Mouse (Mus musculus): ENCODE results near the gene Dnajc13. TPM values are rescaled to one million over a fixed set of nuclear protein-coding genes. Genes with fewer than 3 reads are reported as not detected.

Dnajc13 gene
- polyA plus RNA-seq, 1 experiment from 2014 or later = 32.0 TPM

DNA sequence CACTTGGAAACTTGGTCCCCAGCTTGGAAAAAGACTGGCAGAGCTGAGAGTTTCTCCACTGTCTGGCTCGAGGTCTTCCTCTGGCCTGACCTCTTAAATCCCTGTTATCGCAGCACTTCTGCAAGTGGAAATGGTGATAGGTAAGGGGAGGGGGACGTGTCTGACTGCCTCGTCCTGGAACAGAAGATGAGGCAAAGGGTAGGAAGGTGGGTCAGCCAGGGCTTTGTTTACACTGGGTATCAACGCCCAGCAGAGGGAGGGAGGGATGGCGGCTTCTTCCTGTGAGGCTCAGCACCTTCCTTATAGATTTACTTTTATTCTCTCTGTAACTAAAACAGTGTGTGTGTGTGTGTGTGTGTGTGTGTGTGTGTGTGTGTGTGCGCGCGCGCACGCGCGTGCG, 119.9 kb downstream of the Dnajc13 start:
- WGBS = 86% methylated on average over 14 of the region's 14 CpGs

DNA sequence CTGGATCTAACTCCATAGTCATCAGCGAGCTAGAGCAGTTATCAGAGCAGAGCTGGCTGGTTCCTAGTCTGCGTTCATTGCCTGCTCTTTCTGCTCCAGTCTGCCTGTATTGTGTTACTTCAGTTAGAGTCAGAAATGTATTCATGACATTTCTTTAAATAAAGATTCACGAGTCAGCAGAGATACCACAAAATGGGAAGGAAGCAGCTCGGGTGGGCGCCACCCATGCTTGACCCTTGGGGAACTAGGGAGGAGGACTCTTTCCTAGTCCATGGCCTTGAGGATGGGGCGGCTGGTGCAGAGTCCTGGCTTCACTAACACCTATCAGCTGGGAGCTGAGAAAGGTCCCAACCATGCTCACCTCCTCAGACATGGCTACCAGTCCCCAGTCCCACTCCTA, 122.4 kb downstream of the Dnajc13 start:
- H3K9ac ChIP-seq (replicated peaks; ENCODE audit: low read length) = no peak overlapping the region
- no peak overlapping the region for H3K4me3 ChIP-seq (replicated peaks; ENCODE audit: low read depth, low read length)
- no peaks in the 10 kb centered on the region for H3K4me1 ChIP-seq (ENCODE audit: control insufficient read depth, insufficient read depth, low read length)
- DNase-seq (no peak), ATAC-seq (ENCODE audit: low FRiP score, low TSS enrichment) (no peak)
- H3K27me3 ChIP-seq (ENCODE audit: control insufficient read depth, insufficient read depth, low read length) = no peaks in the 10 kb centered on the region
- H3K27ac ChIP-seq (replicated peaks; ENCODE audit: low read depth, low read length) = no peak overlapping the region
- H3K36me3 ChIP-seq (ENCODE audit: control insufficient read depth, insufficient read depth, low read length) = no peaks in the 10 kb centered on the region
- H3K4me2 ChIP-seq (ENCODE audit: low read length) = no peak overlapping the region
- H3K9me3 ChIP-seq (ENCODE audit: control insufficient read depth, low read length) = no peaks in the 10 kb centered on the region
- WGBS = 89% methylated on average over 6 of the region's 6 CpGs

More for the DNA sequence above, 119.9 kb downstream of the Dnajc13 start:
- no peak for ATAC-seq (ENCODE audit: low FRiP score, low TSS enrichment)
- Histone ChIP-seq H3K9ac (replicated peaks; ENCODE audit: low read length) (no peak overlapping the region), H3K4me1 (ENCODE audit: control insufficient read depth, insufficient read depth, low read length) (no peaks in the 10 kb centered on the region), H3K36me3 (ENCODE audit: control insufficient read depth, insufficient read depth, low read length) (no peaks in the 10 kb centered on the region), H3K4me3 (replicated peaks; ENCODE audit: low read depth, low read length) (no peak overlapping the region), H3K27ac (replicated peaks; ENCODE audit: low read depth, low read length) (no peak overlapping the region), H3K27me3 (ENCODE audit: control insufficient read depth, insufficient read depth, low read length) (no peaks in the 10 kb centered on the region), H3K4me2 (ENCODE audit: low read length) (no peak overlapping the region), H3K9me3 (ENCODE audit: control insufficient read depth, low read length) (no peaks in the 10 kb centered on the region)
- no peak for DNase-seq

DNA sequence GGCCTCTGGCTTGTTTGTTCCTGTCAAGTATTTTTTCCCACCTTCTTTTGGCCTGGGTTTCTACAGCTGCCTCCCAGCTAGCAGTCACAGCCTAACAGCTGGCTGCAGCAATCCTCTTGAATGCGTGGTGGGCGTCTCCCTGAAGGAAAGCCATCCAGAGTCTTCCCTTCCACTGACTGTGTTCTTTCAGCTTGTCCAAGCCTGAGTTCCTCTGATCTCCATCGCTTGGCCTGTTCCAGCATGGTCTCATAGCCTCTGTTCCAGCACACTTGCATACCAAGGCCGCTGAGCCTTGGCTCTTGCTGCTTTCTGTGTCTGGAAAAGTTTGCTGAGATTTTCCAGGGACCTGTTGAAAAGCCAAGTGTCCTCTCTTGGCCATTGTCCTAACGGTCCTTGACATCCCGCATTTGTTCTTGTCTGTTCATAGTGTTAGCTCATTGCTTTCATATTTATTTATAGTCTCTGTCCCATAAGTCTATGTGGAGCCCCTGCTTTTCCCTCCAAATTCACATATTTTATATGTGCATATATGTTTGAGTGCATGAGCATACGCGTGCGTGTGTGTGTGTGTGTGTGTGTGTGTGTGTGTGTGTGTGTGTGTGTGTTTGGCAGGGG, 132.5 kb downstream of the Dnajc13 start:
- H3K27ac ChIP-seq (replicated peaks; ENCODE audit: low read depth, low read length) = no peak overlapping the region
- H3K9me3 ChIP-seq (ENCODE audit: control insufficient read depth, low read length) = no peaks in the 10 kb centered on the region
- 0 out of 2 replicates have a peak, but pooled peaks cover 4% of the 10 kb centered on the region for H3K4me1 ChIP-seq (ENCODE audit: control insufficient read depth, insufficient read depth, low read length)
- no peaks in the 10 kb centered on the region for H3K36me3 ChIP-seq (ENCODE audit: control insufficient read depth, insufficient read depth, low read length)
- ATAC-seq (ENCODE audit: low FRiP score, low TSS enrichment) = no peak
- H3K27me3 ChIP-seq (ENCODE audit: control insufficient read depth, insufficient read depth, low read length) = no peaks in the 10 kb centered on the region
- 91% methylated on average over 9 of the region's 9 CpGs for WGBS
- no peak overlapping the region for H3K4me3 ChIP-seq (replicated peaks; ENCODE audit: low read depth, low read length)
- H3K4me2 ChIP-seq (ENCODE audit: low read length) = no peak overlapping the region
- no peak overlapping the region for H3K9ac ChIP-seq (replicated peaks; ENCODE audit: low read length)
- no peak for DNase-seq

DNA sequence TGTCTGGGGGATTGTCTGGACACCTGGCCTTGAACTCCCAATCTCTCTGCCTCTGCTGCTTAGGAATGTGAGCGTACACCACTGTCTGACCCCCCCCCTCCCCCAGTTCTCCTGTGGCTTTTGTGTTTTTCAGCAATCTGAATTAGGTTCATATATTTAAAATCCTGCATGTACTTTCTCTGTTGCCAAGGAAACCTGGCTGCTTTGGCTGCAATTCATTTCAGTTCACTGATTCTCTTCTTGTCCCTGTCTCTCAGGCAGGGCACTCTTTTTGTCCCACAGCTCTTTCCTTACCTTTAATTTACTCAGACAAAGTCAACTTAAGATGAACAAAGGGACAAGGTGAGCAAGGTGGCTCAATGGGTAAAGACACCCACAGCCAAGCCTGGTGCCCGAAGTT, 134.6 kb downstream of the Dnajc13 start:
- no peaks in the 10 kb centered on the region for H3K9me3 ChIP-seq (ENCODE audit: control insufficient read depth, low read length)
- H3K27ac ChIP-seq (replicated peaks; ENCODE audit: low read depth, low read length) = no peak overlapping the region
- H3K4me2 ChIP-seq (ENCODE audit: low read length) = no peak overlapping the region; the same call in 1 of the 2 replicates
- 0 out of 2 replicates have a peak, but pooled peaks cover 8% of the 10 kb centered on the region for H3K4me1 ChIP-seq (ENCODE audit: control insufficient read depth, insufficient read depth, low read length)
- no peak overlapping the region for H3K4me3 ChIP-seq (replicated peaks; ENCODE audit: low read depth, low read length)
- no peak overlapping the region for H3K9ac ChIP-seq (replicated peaks; ENCODE audit: low read length)
- no peaks in the 10 kb centered on the region for H3K27me3 ChIP-seq (ENCODE audit: control insufficient read depth, insufficient read depth, low read length)
- DNase-seq (peak; percentile 58), ATAC-seq (ENCODE audit: low FRiP score, low TSS enrichment) (no peak)
- WGBS = 39% methylated on average over 2 of the region's 2 CpGs
- no peaks in the 10 kb centered on the region for H3K36me3 ChIP-seq (ENCODE audit: control insufficient read depth, insufficient read depth, low read length)

DNA sequence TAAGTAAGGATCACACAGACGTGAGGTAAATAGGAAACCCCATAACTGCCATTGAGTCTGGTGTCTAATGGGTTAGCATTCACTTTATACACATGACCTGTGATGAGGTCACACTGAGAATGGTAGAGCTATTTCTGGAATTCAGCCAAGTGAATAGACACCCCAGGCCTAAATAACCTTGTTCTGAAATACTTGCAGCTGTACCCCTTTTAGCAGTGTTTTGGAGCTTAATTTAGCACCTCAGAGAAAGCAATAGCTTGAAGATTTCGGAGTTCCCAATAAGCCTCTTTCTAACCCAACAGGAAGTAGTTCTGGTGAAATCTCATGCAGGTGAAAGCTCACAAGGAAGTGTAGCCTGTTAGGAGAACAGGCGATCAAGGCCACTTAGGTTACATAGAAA, 135.9 kb downstream of the Dnajc13 start, which contains the start of gene Ackr4:
TSS of gene Ackr4 (minus strand) at position 101 of the 400 bp plus-strand sequence.
- WGBS = 68% methylated on average over 3 of the region's 3 CpGs
- ATAC-seq (ENCODE audit: low FRiP score, low TSS enrichment) (no peak), DNase-seq (no peak)
- Histone ChIP-seq H3K27ac (replicated peaks; ENCODE audit: low read depth, low read length) (0 out of 2 replicates have a peak within 1 kb of the TSS, but pooled peaks have one; percentile 45), H3K27me3 (ENCODE audit: control insufficient read depth, insufficient read depth, low read length) (no peaks in the 10 kb centered on the region), H3K4me1 (ENCODE audit: control insufficient read depth, insufficient read depth, low read length) (0 out of 2 replicates have a peak, but pooled peaks cover 8% of the 10 kb centered on the region), H3K4me3 (replicated peaks; ENCODE audit: low read depth, low read length) (no peak within 1 kb of the TSS), H3K9ac (replicated peaks; ENCODE audit: low read length) (no peak within 1 kb of the TSS), H3K4me2 (ENCODE audit: low read length) (no peak within 1 kb of the TSS), H3K9me3 (ENCODE audit: control insufficient read depth, low read length) (no peaks in the 10 kb centered on the region), H3K36me3 (ENCODE audit: control insufficient read depth, insufficient read depth, low read length) (no peaks in the 10 kb centered on the region)

DNA sequence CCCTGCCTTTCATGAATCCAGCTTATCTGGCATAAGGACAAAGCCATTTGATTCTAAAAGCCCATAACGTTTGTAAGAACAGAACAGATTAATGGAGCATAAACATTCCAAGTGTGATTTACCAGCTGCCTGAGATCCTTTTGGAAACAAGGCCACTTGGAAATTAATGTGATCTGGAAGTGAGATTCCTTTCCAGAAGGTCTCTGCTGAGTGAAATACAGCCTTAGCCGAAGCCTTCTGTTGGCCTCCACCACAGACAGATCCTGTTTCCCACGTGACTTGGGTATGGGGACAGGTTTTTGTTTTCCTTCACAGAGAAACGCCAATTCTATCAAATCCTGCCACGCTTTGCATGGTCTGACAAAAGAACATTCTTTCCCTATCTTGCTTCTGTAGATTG, 139.1 kb downstream of the Dnajc13 start:
- H3K36me3 ChIP-seq (ENCODE audit: control insufficient read depth, insufficient read depth, low read length) = no peaks in the 10 kb centered on the region
- H3K27ac ChIP-seq (replicated peaks; ENCODE audit: low read depth, low read length) = no peak overlapping the region
- H3K27me3 ChIP-seq (ENCODE audit: control insufficient read depth, insufficient read depth, low read length) = no peaks in the 10 kb centered on the region
- H3K4me2 ChIP-seq (ENCODE audit: low read length) = no peak overlapping the region
- 0 out of 2 replicates have a peak, but pooled peaks cover 8% of the 10 kb centered on the region for H3K4me1 ChIP-seq (ENCODE audit: control insufficient read depth, insufficient read depth, low read length)
- WGBS = 36% methylated on average over 5 of the region's 5 CpGs
- H3K9me3 ChIP-seq (ENCODE audit: control insufficient read depth, low read length) = no peaks in the 10 kb centered on the region
- H3K4me3 ChIP-seq (replicated peaks; ENCODE audit: low read depth, low read length) = no peak overlapping the region
- DNase-seq = no peak
- no peak overlapping the region for H3K9ac ChIP-seq (replicated peaks; ENCODE audit: low read length)
- no peak for ATAC-seq (ENCODE audit: low FRiP score, low TSS enrichment)

DNA sequence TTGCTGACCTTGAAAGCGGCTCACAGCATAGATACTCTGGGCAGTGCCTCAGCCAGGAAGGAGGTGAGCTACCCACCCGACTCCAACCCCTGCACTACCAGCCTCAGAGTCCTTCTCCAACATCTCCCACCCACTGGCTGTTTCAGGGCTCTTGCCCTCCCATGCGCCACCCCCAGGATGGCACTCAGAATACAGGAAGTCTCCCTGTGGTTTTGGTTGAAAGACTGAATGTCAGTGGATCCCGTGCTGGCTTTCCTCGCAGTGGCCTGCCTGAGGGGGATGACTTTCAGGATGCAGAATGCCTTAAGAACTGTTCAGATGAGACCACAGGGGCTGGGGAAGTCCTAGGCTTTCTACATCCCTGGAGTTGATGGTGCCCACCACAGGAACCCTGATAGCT, 139.6 kb downstream of the Dnajc13 start:
- H3K36me3 ChIP-seq (ENCODE audit: control insufficient read depth, insufficient read depth, low read length) = no peaks in the 10 kb centered on the region
- no peak overlapping the region for H3K9ac ChIP-seq (replicated peaks; ENCODE audit: low read length)
- no peaks in the 10 kb centered on the region for H3K27me3 ChIP-seq (ENCODE audit: control insufficient read depth, insufficient read depth, low read length)
- 75% methylated on average over 5 of the region's 5 CpGs for WGBS
- H3K4me3 ChIP-seq (replicated peaks; ENCODE audit: low read depth, low read length) = no peak overlapping the region
- H3K4me2 ChIP-seq (ENCODE audit: low read length) = no peak overlapping the region
- H3K27ac ChIP-seq (replicated peaks; ENCODE audit: low read depth, low read length) = no peak overlapping the region
- H3K4me1 ChIP-seq (ENCODE audit: control insufficient read depth, insufficient read depth, low read length) = 0 out of 2 replicates have a peak, but pooled peaks cover 8% of the 10 kb centered on the region
- H3K9me3 ChIP-seq (ENCODE audit: control insufficient read depth, low read length) = no peaks in the 10 kb centered on the region
- DNase-seq = no peak
- ATAC-seq (ENCODE audit: low FRiP score, low TSS enrichment) = no peak

DNA sequence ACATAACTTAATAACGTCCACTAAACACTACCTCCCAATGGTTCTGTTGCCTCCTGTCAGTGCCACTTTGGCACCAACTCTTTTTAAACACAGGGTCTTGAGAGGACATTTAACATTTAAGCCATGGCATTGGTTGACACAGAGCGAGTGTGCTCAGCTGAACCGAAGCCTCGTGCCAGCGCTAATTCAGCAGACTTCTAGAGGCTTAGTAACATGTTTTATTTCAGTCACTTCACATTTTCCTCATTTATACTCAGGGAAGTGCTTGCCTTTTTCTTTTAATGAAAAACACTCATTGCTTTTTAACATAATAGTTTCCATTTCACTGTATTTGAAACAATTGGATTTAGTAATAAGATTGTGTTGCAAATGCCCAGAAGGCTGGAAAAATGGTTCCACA, 153.6 kb downstream of the Dnajc13 start:
- ATAC-seq (ENCODE audit: low FRiP score, low TSS enrichment) = no peak
- 91% methylated on average over 5 of the region's 5 CpGs for WGBS
- H3K9ac ChIP-seq (replicated peaks; ENCODE audit: low read length) = no peak overlapping the region
- H3K27ac ChIP-seq (replicated peaks; ENCODE audit: low read depth, low read length) = no peak overlapping the region
- H3K27me3 ChIP-seq (ENCODE audit: control insufficient read depth, insufficient read depth, low read length) = no peaks in the 10 kb centered on the region
- no peak overlapping the region for H3K4me3 ChIP-seq (replicated peaks; ENCODE audit: low read depth, low read length)
- no peak for DNase-seq
- H3K36me3 ChIP-seq (ENCODE audit: control insufficient read depth, insufficient read depth, low read length) = no peaks in the 10 kb centered on the region
- H3K4me2 ChIP-seq (ENCODE audit: low read length) = no peak overlapping the region
- no peaks in the 10 kb centered on the region for H3K4me1 ChIP-seq (ENCODE audit: control insufficient read depth, insufficient read depth, low read length)
- H3K9me3 ChIP-seq (ENCODE audit: control insufficient read depth, low read length) = no peaks in the 10 kb centered on the region

DNA sequence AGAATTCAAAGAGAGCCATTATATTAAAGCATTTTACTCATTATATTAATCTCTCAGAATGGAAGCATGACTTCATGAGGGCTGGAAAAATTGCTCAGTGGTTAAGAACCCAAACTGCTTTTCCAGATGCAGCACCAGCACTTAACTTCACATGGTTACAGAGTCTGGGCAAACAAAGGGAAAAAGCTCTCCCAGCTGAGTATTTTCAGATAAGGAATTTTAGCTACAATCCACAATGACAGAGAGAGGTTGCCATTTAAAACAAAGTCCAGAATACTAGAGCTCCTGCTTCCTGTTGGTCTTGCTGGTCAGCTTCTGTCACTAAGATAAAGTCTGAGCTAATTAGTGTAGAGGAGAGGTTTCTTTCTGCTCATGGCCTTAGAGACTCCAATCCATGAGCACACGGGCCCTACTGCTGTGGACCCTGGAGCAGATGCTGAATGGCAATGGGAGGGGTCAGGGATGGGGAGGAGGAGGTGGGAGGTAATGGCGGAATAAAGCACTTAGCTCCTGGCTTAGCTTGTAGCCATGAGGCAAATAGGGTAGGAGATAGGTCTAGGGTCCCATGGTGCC, 154.1 kb downstream of the Dnajc13 start:
- Histone ChIP-seq H3K36me3 (ENCODE audit: control insufficient read depth, insufficient read depth, low read length) (no peaks in the 10 kb centered on the region), H3K9ac (replicated peaks; ENCODE audit: low read length) (no peak overlapping the region), H3K4me2 (ENCODE audit: low read length) (no peak overlapping the region), H3K4me1 (ENCODE audit: control insufficient read depth, insufficient read depth, low read length) (no peaks in the 10 kb centered on the region), H3K27me3 (ENCODE audit: control insufficient read depth, insufficient read depth, low read length) (no peaks in the 10 kb centered on the region), H3K27ac (replicated peaks; ENCODE audit: low read depth, low read length) (no peak overlapping the region), H3K4me3 (replicated peaks; ENCODE audit: low read depth, low read length) (no peak overlapping the region), H3K9me3 (ENCODE audit: control insufficient read depth, low read length) (no peaks in the 10 kb centered on the region)
- WGBS = 74% methylated on average over 2 of the region's 2 CpGs
- no peak for ATAC-seq (ENCODE audit: low FRiP score, low TSS enrichment)
- DNase-seq = no peak

All from midbrain, embryonic 14.5 days (tissue).